In the genomic region with DNA sequence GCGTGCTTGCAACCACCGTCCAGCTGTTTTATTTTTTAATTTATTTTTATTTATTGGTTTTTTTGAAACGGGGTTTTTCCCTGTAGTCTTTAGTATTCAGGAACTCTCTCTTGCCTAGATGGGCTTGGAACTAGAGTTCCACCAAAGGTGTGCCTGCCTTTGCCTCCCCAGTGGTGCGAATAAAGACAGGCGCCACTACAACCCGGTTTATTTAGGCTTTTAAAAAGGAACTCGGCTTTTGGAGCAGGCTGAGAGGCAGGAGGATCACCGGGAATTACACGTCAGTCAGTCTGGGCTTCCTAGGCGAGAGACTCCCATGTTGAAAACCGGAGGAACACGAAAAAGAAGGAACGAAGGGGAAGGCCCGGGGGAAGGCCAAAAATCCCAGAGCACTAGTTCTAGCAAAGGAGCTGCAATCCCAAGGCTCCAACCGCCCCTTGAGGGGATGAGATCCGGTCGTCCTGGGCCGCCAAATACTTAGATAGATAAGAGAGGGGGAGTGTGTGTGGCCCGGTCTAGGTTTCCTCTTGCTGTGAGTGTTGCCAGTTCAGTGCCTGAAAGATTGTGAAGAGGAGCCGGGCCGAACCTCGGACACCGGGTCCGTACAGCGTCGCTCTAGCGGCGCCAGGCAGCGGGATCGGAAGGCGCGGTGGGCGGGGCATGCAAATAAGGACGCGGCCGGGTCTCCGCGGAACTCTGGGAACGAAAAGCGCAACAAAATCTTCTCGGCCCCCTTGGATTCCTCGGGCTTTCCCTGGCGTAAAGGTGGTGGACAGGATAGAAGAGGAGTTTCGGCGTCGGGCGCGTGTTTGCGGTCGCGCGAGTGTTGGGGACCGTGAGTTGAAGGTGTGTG, we compare ENCODE assay signal across 8 mouse cellular contexts. TPM values are rescaled to one million over a fixed set of nuclear protein-coding genes. Genes with fewer than 3 reads are reported as not detected.
DNase-seq lines count a peak whose midpoint lies in the region; ATAC-seq lines count a peak whose summit lies in the region.
"Not testable (repeated sequence)": the region's sequence is repeated elsewhere in the genome, so short reads cannot be mapped to it uniquely, and the experiment has no call there.

No protein-coding gene starts in this region.

- H3K4me2 ChIP-seq in embryonic facial prominence, embryonic 11.5 days (ENCODE audit: low read depth, low read length), result peak overlapping the region; percentile 28
- peak overlapping the region; percentile 41 for H3K4me2 ChIP-seq in midbrain, embryonic 11.5 days

- H3K4me1 ChIP-seq in embryonic facial prominence, embryonic 11.5 days (ENCODE audit: control insufficient read depth, insufficient read depth, low read length); limb, embryonic 10.5 days; midbrain, embryonic 11.5 days (ENCODE audit: control insufficient read depth, insufficient read depth, low read length): not testable (repeated sequence)

- WGBS in embryonic facial prominence, embryonic 11.5 days, result 6% methylated on average over 49 of the region's 53 CpGs
- 6% methylated on average over 53 of the region's 53 CpGs for WGBS in limb, embryonic 10.5 days
- WGBS in midbrain, embryonic 11.5 days, result 7% methylated on average over 51 of the region's 53 CpGs

- ATAC-seq in embryonic facial prominence, embryonic 11.5 days (replicated peaks; ENCODE audit: insufficient number of reproducible peaks, low FRiP score, low TSS enrichment, low read depth), result peak; percentile 64
- peak; percentile 73 for ATAC-seq in midbrain, embryonic 11.5 days (ENCODE audit: low FRiP score)

- peak overlapping the region; percentile 52; the same call in 1 of the 2 replicates for H3K27ac ChIP-seq in embryonic facial prominence, embryonic 11.5 days (replicated peaks; ENCODE audit: low read depth, low read length)
- peak overlapping the region; percentile 85 for H3K27ac ChIP-seq in limb, embryonic 10.5 days
- H3K27ac ChIP-seq in midbrain, embryonic 11.5 days (ENCODE audit: low read depth, low read length), result peak overlapping the region; percentile 27

- H3K9me3 ChIP-seq in embryonic facial prominence, embryonic 11.5 days (replicated peaks; ENCODE audit: control insufficient read depth, low read length); limb, embryonic 10.5 days (replicated peaks); midbrain, embryonic 11.5 days (ENCODE audit: control insufficient read depth, low read length): not testable (repeated sequence)

- H3K27me3 ChIP-seq in embryonic facial prominence, embryonic 11.5 days (ENCODE audit: control insufficient read depth, insufficient read depth, low read length); limb, embryonic 10.5 days (ENCODE audit: low read depth, poor library complexity, severe bottlenecking); midbrain, embryonic 11.5 days (ENCODE audit: control insufficient read depth, insufficient read depth, low read length): not testable (repeated sequence)

- peak overlapping the region; percentile 22 for H3K9ac ChIP-seq in embryonic facial prominence, embryonic 11.5 days (replicated peaks; ENCODE audit: low read length)
- peak overlapping the region; percentile 61 for H3K9ac ChIP-seq in midbrain, embryonic 11.5 days (ENCODE audit: low read length)

- H3K36me3 ChIP-seq in embryonic facial prominence, embryonic 11.5 days (replicated peaks; ENCODE audit: control insufficient read depth, insufficient read depth, low read depth, low read length); limb, embryonic 10.5 days; midbrain, embryonic 11.5 days (ENCODE audit: control insufficient read depth, insufficient read depth, low read length): not testable (repeated sequence)

- H3K4me3 ChIP-seq in embryonic facial prominence, embryonic 11.5 days (ENCODE audit: low read depth, low read length), result peak overlapping the region; percentile 15; the same call in 1 of the 2 replicates
- peak overlapping the region; percentile 43 for H3K4me3 ChIP-seq in limb, embryonic 10.5 days
- H3K4me3 ChIP-seq in midbrain, embryonic 11.5 days (ENCODE audit: low read depth, low read length), result peak overlapping the region; percentile 2; the same call in 1 of the 2 replicates

- peak; percentile 87 for DNase-seq in adrenal gland, postnatal 10 days
- DNase-seq in embryonic facial prominence, embryonic 11.5 days (ENCODE audit: low spot score), result peak; percentile 77
- DNase-seq in heart, adult 11 months, result peak; percentile 98
- DNase-seq in kidney, adult 11 months, result peak; percentile 76
- DNase-seq in limb, embryonic 10.5 days (ENCODE audit: low spot score), result peak; percentile 81
- peak; percentile 93 for DNase-seq in midbrain, embryonic 11.5 days (ENCODE audit: low spot score, missing footprints)
- DNase-seq in skeletal muscle tissue, adult 2 months (ENCODE audit: low read depth, low spot score), result peak; percentile 84
- DNase-seq in yolk sac, embryonic 10.5 days (ENCODE audit: low spot score), result peak; percentile 78

RNA-seq across cellular contexts. Expression of a gene that starts 14.1 kb away (rescaled TPM):
- 10 to 100 TPM; 22.5 to 26.4 TPM for total RNA-seq in adrenal gland, postnatal 10 days (2021)
- polyA plus RNA-seq in embryonic facial prominence, embryonic 11.5 days (2014; fragmentation: Nextera tagmentation; extraction: Ambion mirVana), result 37.3 and 43.0 TPM in 2 replicates
- polyA plus RNA-seq in limb, embryonic 10.5 days (2016; fragmentation: Nextera tagmentation; extraction: Ambion mirVana), result 18.7 and 22.3 TPM in 2 replicates
- polyA plus RNA-seq in midbrain, embryonic 11.5 days (2014; fragmentation: Nextera tagmentation; extraction: Ambion mirVana), result 44.0 and 44.8 TPM in 2 replicates

RNA-seq across cellular contexts. Expression of a gene that starts 24.3 kb away (rescaled TPM):
- 10 to 100 TPM; 10.4 to 16.7 TPM for total RNA-seq in adrenal gland, postnatal 10 days (2021)
- 2.8 and 4.3 TPM in 2 replicates for polyA plus RNA-seq in embryonic facial prominence, embryonic 11.5 days (2014; fragmentation: Nextera tagmentation; extraction: Ambion mirVana)
- 1.9 and 2.4 TPM in 2 replicates for polyA plus RNA-seq in limb, embryonic 10.5 days (2016; fragmentation: Nextera tagmentation; extraction: Ambion mirVana)
- 3.9 and 4.4 TPM in 2 replicates for polyA plus RNA-seq in midbrain, embryonic 11.5 days (2014; fragmentation: Nextera tagmentation; extraction: Ambion mirVana)

RNA-seq across cellular contexts. Expression of a gene that starts 42.0 kb away (rescaled TPM):
- total RNA-seq in adrenal gland, postnatal 10 days (2021), result not detected
- not detected in 2 replicates for polyA plus RNA-seq in embryonic facial prominence, embryonic 11.5 days (2014; fragmentation: Nextera tagmentation; extraction: Ambion mirVana)
- polyA plus RNA-seq in limb, embryonic 10.5 days (2016; fragmentation: Nextera tagmentation; extraction: Ambion mirVana), result not detected in 2 replicates
- polyA plus RNA-seq in midbrain, embryonic 11.5 days (2014; fragmentation: Nextera tagmentation; extraction: Ambion mirVana), result not detected in 2 replicates

RNA-seq across cellular contexts. Expression of a gene that starts 59.0 kb away (rescaled TPM):
- 10 to 100 TPM; 11.2 to 12.0 TPM for total RNA-seq in adrenal gland, postnatal 10 days (2021)
- polyA plus RNA-seq in embryonic facial prominence, embryonic 11.5 days (2014; fragmentation: Nextera tagmentation; extraction: Ambion mirVana), result 2.0 and 2.4 TPM in 2 replicates
- polyA plus RNA-seq in limb, embryonic 10.5 days (2016; fragmentation: Nextera tagmentation; extraction: Ambion mirVana), result 1.1 and 1.8 TPM in 2 replicates
- 2.6 and 2.7 TPM in 2 replicates for polyA plus RNA-seq in midbrain, embryonic 11.5 days (2014; fragmentation: Nextera tagmentation; extraction: Ambion mirVana)

Comparison
In these comparisons a context has a peak if more than half of its experiments do, and no peak if none do; other contexts are left out.
1. Peak in every context shown above with its lines: DNase-seq, ATAC-seq, H3K4me3 ChIP-seq and H3K27ac ChIP-seq.
2. H3K27ac ChIP-seq: peak in every context shown above with its lines; median percentile 85 in limb, embryonic 10.5 days; 52 in embryonic facial prominence, embryonic 11.5 days; 27 in midbrain, embryonic 11.5 days.